Mouse (Mus musculus): ENCODE measurements around the gene Castor2.

GRCm38 (mm10) chr5:134188571-134188970 is 89.1 kb downstream of the Castor2 start:
- TF ChIP-seq CHD2 (IDR thresholded peaks at IDR 0.05; ENCODE audit: low read length) (no peak), KAT2A (conservative IDR thresholded peaks at IDR 0.05; ENCODE audit: low read depth, low read length) (no peak), CTCF (IDR thresholded peaks at IDR 0.05 in 2 of 3, conservative IDR thresholded peaks at IDR 0.05 in 1 of 3; ENCODE audit: control insufficient read depth in 1 of 3, insufficient read depth in 1 of 3, low read depth in 2 of 3, low read length in 3 of 3, poor library complexity in 1 of 3, severe bottlenecking in 1 of 3) (no peak), MAFK (IDR thresholded peaks at IDR 0.05; ENCODE audit: borderline replicate concordance, low read depth, low read length) (no peak), MAX (IDR thresholded peaks at IDR 0.05; ENCODE audit: low read length) (no peak), GABPA (IDR thresholded peaks at IDR 0.05; ENCODE audit: low read depth, low read length) (no peak), EP300 (IDR thresholded peaks at IDR 0.05; ENCODE audit: low read depth in 1 of 2, low read length in 2 of 2) (no peak), BHLHE40 (IDR thresholded peaks at IDR 0.05; ENCODE audit: borderline replicate concordance, low read depth, low read length) (no peak), TAL1 (IDR thresholded peaks at IDR 0.05; ENCODE audit: low read length) (no peak), POLR2A (IDR thresholded peaks at IDR 0.05; ENCODE audit: control insufficient read depth in 1 of 2, insufficient read depth in 1 of 2, low read depth in 1 of 2, low read length in 2 of 2, poor library complexity in 1 of 2) (no peak)
